Mouse (Mus musculus): ENCODE measurements around the gene Kat5. TPM values are rescaled to one million over a fixed set of nuclear protein-coding genes. Genes with fewer than 3 reads are reported as not detected.
A peak's percentile ranks its signal among the peaks of the same experiment; 100 is the strongest.

Gene Kat5
- polyA plus RNA-seq (2015; fragmentation: Nextera tagmentation; extraction: Ambion mirVana): 75.9 and 76.9 TPM in 2 replicates

- peak; percentile 94 for ATAC-seq (replicated peaks)
- peaks cover 25% of the 10 kb centered on the region for H3K4me1 ChIP-seq
- H3K9ac ChIP-seq (replicated peaks): peak within 1 kb of the TSS; percentile 85
- peak within 1 kb of the TSS; percentile 51 for H3K4me2 ChIP-seq (replicated peaks)
- peak within 1 kb of the TSS; percentile 81 for H3K4me3 ChIP-seq
- H3K27me3 ChIP-seq: no peaks in the 10 kb centered on the region
- H3K27ac ChIP-seq (replicated peaks): peak within 1 kb of the TSS; percentile 97
- H3K9me3 ChIP-seq: no peaks in the 10 kb centered on the region
- under 1% methylated on average over 53 of the region's 55 CpGs for WGBS
- peaks cover 35% of the 10 kb centered on the region for H3K36me3 ChIP-seq
Observed at GRCm38 (mm10) chr19:5609547-5610404, at the start of gene Kat5. Kat5 (minus strand) TSS chr19:5610237.

GRCm38 (mm10) chr19:5654720-5655298, 44.8 kb upstream of the Kat5 start:
- 13% methylated on average over 43 of the region's 43 CpGs for WGBS

GRCm38 (mm10) chr19:5653969-5654719, 44.1 kb upstream of the Kat5 start:
- Histone ChIP-seq H3K27ac (replicated peaks) (no peak overlapping the region), H3K4me1 (peaks cover 17% of the 10 kb centered on the region), H3K4me2 (replicated peaks) (peak overlapping the region; percentile 75)

More at GRCm38 (mm10) chr19:5654720-5655298, 44.8 kb upstream of the Kat5 start:
- no peaks in the 10 kb centered on the region for H3K36me3 ChIP-seq
- no peaks in the 10 kb centered on the region for H3K9me3 ChIP-seq
- H3K27ac ChIP-seq (replicated peaks): no peak overlapping the region
- H3K9ac ChIP-seq (replicated peaks): peak overlapping the region; percentile 43
- peak overlapping the region; percentile 42 for H3K4me3 ChIP-seq
- peak; percentile 36; the same call in 1 of the 2 replicates for ATAC-seq (replicated peaks)
- peak overlapping the region; percentile 75 for H3K4me2 ChIP-seq (replicated peaks)
- H3K27me3 ChIP-seq: peaks cover 29% of the 10 kb centered on the region
- H3K4me1 ChIP-seq: peaks cover 15% of the 10 kb centered on the region

GRCm38 (mm10) chr19:5652570-5652969, 42.5 kb upstream of the Kat5 start:
- Histone ChIP-seq H3K4me1 (peaks cover 27% of the 10 kb centered on the region), H3K27ac (replicated peaks) (no peak overlapping the region), H3K36me3 (peaks cover 2% of the 10 kb centered on the region), H3K9ac (replicated peaks) (no peak overlapping the region), H3K4me2 (replicated peaks) (no peak overlapping the region), H3K4me3 (no peak overlapping the region), H3K27me3 (peaks cover 29% of the 10 kb centered on the region), H3K9me3 (no peaks in the 10 kb centered on the region)
- ATAC-seq (replicated peaks): no peak
- 73% methylated on average over 6 of the region's 6 CpGs for WGBS

More at GRCm38 (mm10) chr19:5653969-5654719, 44.1 kb upstream of the Kat5 start:
- peak overlapping the region; percentile 42 for H3K4me3 ChIP-seq
- H3K27me3 ChIP-seq: peaks cover 29% of the 10 kb centered on the region
- peak; percentile 60 for ATAC-seq (replicated peaks)
- H3K9me3 ChIP-seq: no peaks in the 10 kb centered on the region
- H3K36me3 ChIP-seq: no peaks in the 10 kb centered on the region
- H3K9ac ChIP-seq (replicated peaks): peak overlapping the region; percentile 43
- 4% methylated on average over 62 of the region's 62 CpGs for WGBS

- Histone ChIP-seq H3K9me3 (no peaks in the 10 kb centered on the region), H3K4me3 (no peak overlapping the region), H3K27ac (replicated peaks) (no peak overlapping the region), H3K9ac (replicated peaks) (no peak overlapping the region), H3K36me3 (peaks cover 11% of the 10 kb centered on the region), H3K27me3 (peaks cover 29% of the 10 kb centered on the region), H3K4me1 (peaks cover 27% of the 10 kb centered on the region), H3K4me2 (replicated peaks) (no peak overlapping the region)
- WGBS: 62% methylated on average over 13 of the region's 13 CpGs
- no peak for ATAC-seq (replicated peaks)
Observed at GRCm38 (mm10) chr19:5651502-5652274, 41.7 kb upstream of the Kat5 start.

GRCm38 (mm10) chr19:5649298-5649741, 39.3 kb upstream of the Kat5 start:
- WGBS: 75% methylated on average over 6 of the region's 6 CpGs
- Histone ChIP-seq H3K4me1 (peaks cover 18% of the 10 kb centered on the region), H3K36me3 (peaks cover 31% of the 10 kb centered on the region), H3K4me3 (peak overlapping the region; percentile 29), H3K9ac (replicated peaks) (peak overlapping the region; percentile 47), H3K27ac (replicated peaks) (peak overlapping the region; percentile 77), H3K9me3 (no peaks in the 10 kb centered on the region), H3K27me3 (peaks cover 14% of the 10 kb centered on the region), H3K4me2 (replicated peaks) (peak overlapping the region; percentile 51)
- ATAC-seq (replicated peaks): no peak; the same call in 1 of the 2 replicates

- ATAC-seq (replicated peaks): peak; percentile 93
- H3K27ac ChIP-seq (replicated peaks): peak overlapping the region; percentile 77
- H3K27me3 ChIP-seq: peaks cover 8% of the 10 kb centered on the region; the same call in 1 of the 2 replicates
- 14% methylated on average over 26 of the region's 26 CpGs for WGBS
- H3K9me3 ChIP-seq: no peaks in the 10 kb centered on the region
- H3K9ac ChIP-seq (replicated peaks): peak overlapping the region; percentile 47
- H3K4me3 ChIP-seq: peak overlapping the region; percentile 29
- H3K36me3 ChIP-seq: peaks cover 37% of the 10 kb centered on the region
- H3K4me2 ChIP-seq (replicated peaks): peak overlapping the region; percentile 51
- peaks cover 12% of the 10 kb centered on the region for H3K4me1 ChIP-seq
Observed at GRCm38 (mm10) chr19:5648401-5649297, 38.6 kb upstream of the Kat5 start.

- Histone ChIP-seq H3K4me3 (no peak overlapping the region), H3K9ac (replicated peaks) (no peak overlapping the region), H3K4me1 (peaks cover 12% of the 10 kb centered on the region), H3K9me3 (no peaks in the 10 kb centered on the region), H3K27me3 (peaks cover 1% of the 10 kb centered on the region; the same call in 1 of the 2 replicates), H3K27ac (replicated peaks) (no peak overlapping the region), H3K4me2 (replicated peaks) (no peak overlapping the region), H3K36me3 (peaks cover 45% of the 10 kb centered on the region)
- no peak for ATAC-seq (replicated peaks)
- WGBS: 96% methylated on average over 6 of the region's 6 CpGs
Observed at GRCm38 (mm10) chr19:5647791-5648190, 37.8 kb upstream of the Kat5 start.

- Histone ChIP-seq H3K27me3 (no peaks in the 10 kb centered on the region), H3K27ac (replicated peaks) (no peak overlapping the region), H3K4me2 (replicated peaks) (no peak overlapping the region), H3K4me3 (no peak overlapping the region), H3K36me3 (peaks cover 54% of the 10 kb centered on the region), H3K9me3 (no peaks in the 10 kb centered on the region), H3K4me1 (peaks cover 12% of the 10 kb centered on the region), H3K9ac (replicated peaks) (no peak overlapping the region)
- WGBS: 89% methylated on average over 8 of the region's 8 CpGs
- no peak for ATAC-seq (replicated peaks)
Observed at GRCm38 (mm10) chr19:5646731-5647330, 36.8 kb upstream of the Kat5 start.

- Histone ChIP-seq H3K27me3 (no peaks in the 10 kb centered on the region), H3K27ac (replicated peaks) (no peak overlapping the region), H3K4me3 (no peak overlapping the region), H3K4me1 (peaks cover 12% of the 10 kb centered on the region), H3K9me3 (no peaks in the 10 kb centered on the region), H3K4me2 (replicated peaks) (no peak overlapping the region), H3K36me3 (peaks cover 70% of the 10 kb centered on the region), H3K9ac (replicated peaks) (no peak overlapping the region)
- ATAC-seq (replicated peaks): no peak
- WGBS: 95% methylated on average over 9 of the region's 9 CpGs
Observed at GRCm38 (mm10) chr19:5645280-5645679, 35.2 kb upstream of the Kat5 start.

All from forebrain, embryonic 15.5 days (tissue).